Mouse (Mus musculus) heart, adult 2 months (tissue): ENCODE measurements around the gene Sstr2. TPM values are rescaled to one million over a fixed set of nuclear protein-coding genes. Genes with fewer than 3 reads are reported as not detected.

Experiments used
- DNase-seq, 2 experiments: peaks; one replicate each; pipeline ENCODE4 v3.0.0; 2021
- H3K27ac ChIP-seq: fragments of 200-600 bp; 2 replicates; pipeline ENCODE4 v1.8.1; 2022
- H3K27me3 ChIP-seq: fragments of 200-500 bp; 2 replicates; pipeline ENCODE4 v1.6.1; 2012; ENCODE audit warnings: mild to moderate bottlenecking, low read length, inconsistent platforms, mixed read lengths; ENCODE audit not compliant: control insufficient read depth, insufficient read depth
- H3K36me3 ChIP-seq: fragments of 200-500 bp; 2 replicates; pipeline ENCODE4 v1.6.1; 2012; ENCODE audit warnings: low read length, inconsistent platforms; ENCODE audit not compliant: control insufficient read depth, insufficient read depth
- H3K4me1 ChIP-seq: fragments of 200-500 bp; 2 replicates; pipeline ENCODE4 v1.6.1; 2011; ENCODE audit warnings: low read length; ENCODE audit not compliant: control insufficient read depth, insufficient read depth
- H3K4me3 ChIP-seq: fragments of 200-600 bp; 2 replicates; pipeline ENCODE4 v1.8.1; 2022
- H3K79me2 ChIP-seq: fragments of 200-500 bp; replicated peaks from 2 replicates; pipeline ENCODE4 v1.6.1; 2012; ENCODE audit warnings: mild to moderate bottlenecking, inconsistent platforms, low read length, moderate library complexity, mixed read lengths; ENCODE audit not compliant: control insufficient read depth, insufficient read depth
- H3K9ac ChIP-seq: fragments of 200-500 bp; 2 replicates; pipeline ENCODE4 v1.6.1; 2012; ENCODE audit warnings: low read depth, mild to moderate bottlenecking, control low read depth, inconsistent platforms, low read length, mixed read lengths
- CTCF ChIP-seq: fragments of 200-600 bp; IDR thresholded peaks from 2 replicates; pipeline ENCODE4 v1.8.1; 2022; ENCODE audit warnings: antibody characterized with exemption, mild to moderate bottlenecking, moderate library complexity
- EP300 ChIP-seq: fragments of 200-500 bp; IDR thresholded peaks from 2 replicates; pipeline ENCODE4 v1.6.1; 2011; ENCODE audit warnings: low read depth, low read length, control low read depth; ENCODE audit not compliant: insufficient read depth
- POLR2A ChIP-seq: fragments of 200-500 bp; IDR thresholded peaks from 2 replicates; pipeline ENCODE4 v1.6.1; 2011; ENCODE audit warnings: mild to moderate bottlenecking, low read depth, low read length, control low read depth; ENCODE audit not compliant: insufficient read depth
- WGBS: fragments of 180-500 bp; shearing (Covaris S2); methylation state at CpG from one replicate; pipeline ENCODE4 v1.1.7; 2018; 5-methylcytosine and 5-hydroxymethylcytosine counted together
- intact Hi-C: fragments of 180-260 bp; cut with DNase I; formaldehyde crosslinking; loops from one replicate; pipeline ENCODE4 v1.15.1; 2025
- polyA plus RNA-seq: library from polyadenylated mRNA; depleted of rRNA; stranded (reverse); fragments of >200 nt; gene quantifications from 2 replicates; pipeline ENCODE4 v1.2.3, GENCODE M21; 2012
- total RNA-seq, 2 experiments: library from RNA; stranded (reverse); gene quantifications; 2 replicates each; pipeline ENCODE4 v1.2.3; 2021

Gene Sstr2
- total and polyA plus RNA-seq, 3 experiments: not detected

GRCm38 (mm10) chr11:113586423-113586822 lies 32.7 kb upstream of the Sstr2 start:
- Histone ChIP-seq H3K4me1 (peaks cover 1% of the 10 kb centered on the region; the same call in 1 of the 2 replicates), H3K9ac (no peak overlapping the region), H3K4me3 (no peak overlapping the region), H3K36me3 (no peaks in the 10 kb centered on the region), H3K27me3 (no peaks in the 10 kb centered on the region), H3K79me2 (no peaks in the 10 kb centered on the region), H3K27ac (no peak overlapping the region)
- DNase-seq: no peak
- TF ChIP-seq POLR2A (no peak), EP300 (no peak)
- 86% methylated on average over 6 of the region's 6 CpGs for WGBS
- intact Hi-C loops: no loop called here

- TF ChIP-seq CTCF (no peak), EP300 (no peak), POLR2A (no peak)
- 57% methylated on average over 3 of the region's 3 CpGs for WGBS
- intact Hi-C loops: no loop called here
Observed at GRCm38 (mm10) chr11:113588936-113589335, 30.2 kb upstream of the Sstr2 start.

GRCm38 (mm10) chr11:113595144-113595543 lies 24.0 kb upstream of the Sstr2 start:
- H3K9ac ChIP-seq: no peak overlapping the region
- WGBS: 78% methylated on average over 5 of the region's 5 CpGs
- H3K4me3 ChIP-seq: no peak overlapping the region
- TF ChIP-seq POLR2A: no peak
- TF ChIP-seq CTCF: no peak
- no peak for TF ChIP-seq EP300
- no peaks in the 10 kb centered on the region for H3K79me2 ChIP-seq
- H3K36me3 ChIP-seq: no peaks in the 10 kb centered on the region
- H3K4me1 ChIP-seq: no peaks in the 10 kb centered on the region
- DNase-seq: no peak
- no peak overlapping the region for H3K27ac ChIP-seq
- intact Hi-C loops: no loop called here
- no peaks in the 10 kb centered on the region for H3K27me3 ChIP-seq

More at GRCm38 (mm10) chr11:113588936-113589335, 30.2 kb upstream of the Sstr2 start:
- no peaks in the 10 kb centered on the region for H3K27me3 ChIP-seq
- H3K4me3 ChIP-seq: no peak overlapping the region
- no peak overlapping the region for H3K9ac ChIP-seq
- H3K4me1 ChIP-seq: peaks cover under 1% of the 10 kb centered on the region; the same call in 1 of the 2 replicates
- no peak overlapping the region for H3K27ac ChIP-seq
- no peak for DNase-seq
- no peaks in the 10 kb centered on the region for H3K79me2 ChIP-seq
- no peaks in the 10 kb centered on the region for H3K36me3 ChIP-seq

GRCm38 (mm10) chr11:113597632-113598031 lies 21.5 kb upstream of the Sstr2 start:
- H3K79me2 ChIP-seq: no peaks in the 10 kb centered on the region
- H3K36me3 ChIP-seq: no peaks in the 10 kb centered on the region
- no peaks in the 10 kb centered on the region for H3K4me1 ChIP-seq
- WGBS: 86% methylated on average over 3 of the region's 3 CpGs
- intact Hi-C loops: no loop called here
- no peak overlapping the region for H3K27ac ChIP-seq
- TF ChIP-seq CTCF (no peak), POLR2A (no peak), EP300 (no peak)
- H3K4me3 ChIP-seq: no peak overlapping the region
- no peaks in the 10 kb centered on the region for H3K27me3 ChIP-seq
- no peak for DNase-seq
- H3K9ac ChIP-seq: no peak overlapping the region

GRCm38 (mm10) chr11:113600526-113601245 lies 18.5 kb upstream of the Sstr2 start:
- Histone ChIP-seq H3K27ac (no peak overlapping the region), H3K27me3 (no peaks in the 10 kb centered on the region), H3K9ac (no peak overlapping the region), H3K4me1 (no peaks in the 10 kb centered on the region), H3K79me2 (no peaks in the 10 kb centered on the region), H3K4me3 (no peak overlapping the region), H3K36me3 (no peaks in the 10 kb centered on the region)
- no peak for TF ChIP-seq EP300
- no peak for TF ChIP-seq CTCF
- no peak for TF ChIP-seq POLR2A
- DNase-seq: no peak
- 78% methylated on average over 18 of the region's 18 CpGs for WGBS
- intact Hi-C loops: no loop called here

GRCm38 (mm10) chr11:113601616-113602343 lies 17.4 kb upstream of the Sstr2 start:
- 71% methylated on average over 12 of the region's 12 CpGs for WGBS
- intact Hi-C loops: no loop called here
- H3K4me1 ChIP-seq: no peaks in the 10 kb centered on the region

More at GRCm38 (mm10) chr11:113601616-113602343, 17.4 kb upstream of the Sstr2 start:
- TF ChIP-seq EP300: no peak
- TF ChIP-seq POLR2A: no peak
- no peak for TF ChIP-seq CTCF
- Histone ChIP-seq H3K36me3 (no peaks in the 10 kb centered on the region), H3K79me2 (no peaks in the 10 kb centered on the region), H3K4me3 (no peak overlapping the region), H3K9ac (no peak overlapping the region), H3K27ac (no peak overlapping the region), H3K27me3 (no peaks in the 10 kb centered on the region)
- DNase-seq: no peak
